Mouse (Mus musculus): ENCODE measurements at regions not wholly inside any gene's neighbourhood (a gene's known extent, or its start where the extent isn't known, plus 50 kb on each side); places are given as distances from the start of the nearest gene placed in this dataset.

- peak; percentile 77 for ATAC-seq
These were observed 326.0 kb upstream of the Prickle1 start for GRCm38 (mm10) chr15:93921457-93922234.

GRCm38 (mm10) chr15:93920996-93921395, 325.3 kb upstream of the Prickle1 start:
- Histone ChIP-seq H3K4me2 (ENCODE audit: low read depth, low read length) (no peak overlapping the region), H3K27ac (ENCODE audit: low read length) (peak overlapping the region; percentile 85), H3K9me3 (ENCODE audit: control insufficient read depth, low read length) (no peaks in the 10 kb centered on the region), H3K4me3 (ENCODE audit: low read length) (no peak overlapping the region), H3K4me1 (ENCODE audit: control insufficient read depth, insufficient read depth, low read length) (peaks cover 13% of the 10 kb centered on the region), H3K36me3 (ENCODE audit: control insufficient read depth, insufficient read depth, low read length) (no peaks in the 10 kb centered on the region), H3K9ac (ENCODE audit: low read depth, low read length) (no peak overlapping the region), H3K27me3 (replicated peaks; ENCODE audit: control insufficient read depth, insufficient read depth, low read length) (no peaks in the 10 kb centered on the region)
- WGBS = 69% methylated on average over 5 of the region's 5 CpGs
- ATAC-seq = no peak

More at GRCm38 (mm10) chr15:93921457-93922234, 326.0 kb upstream of the Prickle1 start:
- H3K4me2 ChIP-seq (ENCODE audit: low read depth, low read length) = no peak overlapping the region
- no peaks in the 10 kb centered on the region for H3K36me3 ChIP-seq (ENCODE audit: control insufficient read depth, insufficient read depth, low read length)
- no peak overlapping the region for H3K4me3 ChIP-seq (ENCODE audit: low read length)
- no peak overlapping the region for H3K9ac ChIP-seq (ENCODE audit: low read depth, low read length)
- no peaks in the 10 kb centered on the region for H3K27me3 ChIP-seq (replicated peaks; ENCODE audit: control insufficient read depth, insufficient read depth, low read length)
- 50% methylated on average over 6 of the region's 6 CpGs for WGBS
- H3K27ac ChIP-seq (ENCODE audit: low read length) = peak overlapping the region; percentile 85
- peaks cover 13% of the 10 kb centered on the region for H3K4me1 ChIP-seq (ENCODE audit: control insufficient read depth, insufficient read depth, low read length)
- H3K9me3 ChIP-seq (ENCODE audit: control insufficient read depth, low read length) = no peaks in the 10 kb centered on the region

- WGBS = 92% methylated on average over 6 of the region's 6 CpGs
- H3K9ac ChIP-seq (ENCODE audit: low read depth, low read length) = no peak overlapping the region
- no peak overlapping the region for H3K27ac ChIP-seq (ENCODE audit: low read length)
- ATAC-seq = no peak
- H3K27me3 ChIP-seq (replicated peaks; ENCODE audit: control insufficient read depth, insufficient read depth, low read length) = no peaks in the 10 kb centered on the region
- H3K9me3 ChIP-seq (ENCODE audit: control insufficient read depth, low read length) = no peaks in the 10 kb centered on the region
- peaks cover 13% of the 10 kb centered on the region for H3K4me1 ChIP-seq (ENCODE audit: control insufficient read depth, insufficient read depth, low read length)
- no peak overlapping the region for H3K4me3 ChIP-seq (ENCODE audit: low read length)
- no peak overlapping the region for H3K4me2 ChIP-seq (ENCODE audit: low read depth, low read length)
- no peaks in the 10 kb centered on the region for H3K36me3 ChIP-seq (ENCODE audit: control insufficient read depth, insufficient read depth, low read length)
These were observed 323.9 kb upstream of the Prickle1 start for GRCm38 (mm10) chr15:93919577-93919976.

GRCm38 (mm10) chr15:93916856-93917255, 321.2 kb upstream of the Prickle1 start:
- Histone ChIP-seq H3K4me3 (ENCODE audit: low read length) (0 out of 2 replicates have a peak overlapping the region, but pooled peaks have one; percentile 3), H3K27ac (ENCODE audit: low read length) (peak overlapping the region; percentile 37; the same call in 1 of the 2 replicates), H3K9ac (ENCODE audit: low read depth, low read length) (no peak overlapping the region), H3K4me1 (ENCODE audit: control insufficient read depth, insufficient read depth, low read length) (peaks cover 9% of the 10 kb centered on the region), H3K9me3 (ENCODE audit: control insufficient read depth, low read length) (no peaks in the 10 kb centered on the region), H3K4me2 (ENCODE audit: low read depth, low read length) (0 out of 2 replicates have a peak overlapping the region, but pooled peaks have one; percentile 9), H3K27me3 (replicated peaks; ENCODE audit: control insufficient read depth, insufficient read depth, low read length) (no peaks in the 10 kb centered on the region), H3K36me3 (ENCODE audit: control insufficient read depth, insufficient read depth, low read length) (no peaks in the 10 kb centered on the region)
- WGBS = 26% methylated on average over 3 of the region's 3 CpGs
- ATAC-seq = no peak

GRCm38 (mm10) chr15:93913462-93913861, 317.8 kb upstream of the Prickle1 start:
- Histone ChIP-seq H3K9me3 (ENCODE audit: control insufficient read depth, low read length) (no peaks in the 10 kb centered on the region), H3K4me1 (ENCODE audit: control insufficient read depth, insufficient read depth, low read length) (no peaks in the 10 kb centered on the region; the same call in 1 of the 2 replicates), H3K4me3 (ENCODE audit: low read length) (no peak overlapping the region), H3K9ac (ENCODE audit: low read depth, low read length) (no peak overlapping the region), H3K27me3 (replicated peaks; ENCODE audit: control insufficient read depth, insufficient read depth, low read length) (no peaks in the 10 kb centered on the region), H3K27ac (ENCODE audit: low read length) (no peak overlapping the region), H3K36me3 (ENCODE audit: control insufficient read depth, insufficient read depth, low read length) (no peaks in the 10 kb centered on the region), H3K4me2 (ENCODE audit: low read depth, low read length) (no peak overlapping the region)
- no peak for ATAC-seq
- WGBS = 82% methylated on average over 5 of the region's 5 CpGs

GRCm38 (mm10) chr15:93913041-93913440, 317.4 kb upstream of the Prickle1 start:
- no peak overlapping the region for H3K4me3 ChIP-seq (ENCODE audit: low read length)

DNA sequence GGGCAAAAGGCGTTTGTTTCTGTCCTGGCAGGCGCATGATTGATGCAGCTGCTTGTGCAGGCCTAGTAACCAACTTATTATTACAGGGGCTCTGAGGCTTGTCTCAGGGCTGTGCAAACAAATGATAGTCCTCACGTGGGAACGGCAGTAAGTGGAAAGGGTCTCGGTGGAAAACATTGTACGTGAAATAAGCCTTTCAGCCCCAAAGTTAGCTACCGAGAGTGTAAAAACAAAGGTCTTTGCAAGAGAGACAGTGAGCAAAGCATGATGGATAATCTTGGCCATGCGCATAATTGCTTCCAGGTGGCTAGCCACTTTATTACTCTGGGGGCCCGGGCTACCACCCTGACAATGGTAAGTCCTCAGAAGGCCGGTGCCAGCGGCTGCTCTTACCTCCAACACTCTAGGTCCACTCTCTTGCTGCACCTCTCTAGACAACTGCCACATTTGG, 315.3 kb upstream of the Prickle1 start:
- no peak for ATAC-seq
- WGBS = 30% methylated on average over 11 of the region's 11 CpGs
- H3K4me3 ChIP-seq (ENCODE audit: low read length) = no peak overlapping the region
- no peak overlapping the region for H3K9ac ChIP-seq (ENCODE audit: low read depth, low read length)
- no peaks in the 10 kb centered on the region for H3K36me3 ChIP-seq (ENCODE audit: control insufficient read depth, insufficient read depth, low read length)
- H3K27me3 ChIP-seq (replicated peaks; ENCODE audit: control insufficient read depth, insufficient read depth, low read length) = no peaks in the 10 kb centered on the region
- H3K27ac ChIP-seq (ENCODE audit: low read length) = no peak overlapping the region
- H3K9me3 ChIP-seq (ENCODE audit: control insufficient read depth, low read length) = no peaks in the 10 kb centered on the region
- H3K4me1 ChIP-seq (ENCODE audit: control insufficient read depth, insufficient read depth, low read length) = no peaks in the 10 kb centered on the region
- no peak overlapping the region for H3K4me2 ChIP-seq (ENCODE audit: low read depth, low read length)

More at GRCm38 (mm10) chr15:93913041-93913440, 317.4 kb upstream of the Prickle1 start:
- Histone ChIP-seq H3K27ac (ENCODE audit: low read length) (no peak overlapping the region), H3K9me3 (ENCODE audit: control insufficient read depth, low read length) (no peaks in the 10 kb centered on the region), H3K4me2 (ENCODE audit: low read depth, low read length) (no peak overlapping the region), H3K9ac (ENCODE audit: low read depth, low read length) (no peak overlapping the region), H3K4me1 (ENCODE audit: control insufficient read depth, insufficient read depth, low read length) (no peaks in the 10 kb centered on the region; the same call in 1 of the 2 replicates), H3K27me3 (replicated peaks; ENCODE audit: control insufficient read depth, insufficient read depth, low read length) (no peaks in the 10 kb centered on the region), H3K36me3 (ENCODE audit: control insufficient read depth, insufficient read depth, low read length) (no peaks in the 10 kb centered on the region)
- 56% methylated on average over 7 of the region's 7 CpGs for WGBS
- ATAC-seq = no peak

GRCm38 (mm10) chr15:93910158-93910557, 314.5 kb upstream of the Prickle1 start:
- H3K9me3 ChIP-seq (ENCODE audit: control insufficient read depth, low read length) = no peaks in the 10 kb centered on the region
- H3K4me2 ChIP-seq (ENCODE audit: low read depth, low read length) = no peak overlapping the region
- no peak overlapping the region for H3K4me3 ChIP-seq (ENCODE audit: low read length)
- no peak overlapping the region for H3K9ac ChIP-seq (ENCODE audit: low read depth, low read length)
- H3K4me1 ChIP-seq (ENCODE audit: control insufficient read depth, insufficient read depth, low read length) = no peaks in the 10 kb centered on the region
- H3K27ac ChIP-seq (ENCODE audit: low read length) = no peak overlapping the region
- ATAC-seq = no peak
- 89% methylated on average over 3 of the region's 3 CpGs for WGBS
- no peaks in the 10 kb centered on the region for H3K36me3 ChIP-seq (ENCODE audit: control insufficient read depth, insufficient read depth, low read length)
- H3K27me3 ChIP-seq (replicated peaks; ENCODE audit: control insufficient read depth, insufficient read depth, low read length) = no peaks in the 10 kb centered on the region

DNA sequence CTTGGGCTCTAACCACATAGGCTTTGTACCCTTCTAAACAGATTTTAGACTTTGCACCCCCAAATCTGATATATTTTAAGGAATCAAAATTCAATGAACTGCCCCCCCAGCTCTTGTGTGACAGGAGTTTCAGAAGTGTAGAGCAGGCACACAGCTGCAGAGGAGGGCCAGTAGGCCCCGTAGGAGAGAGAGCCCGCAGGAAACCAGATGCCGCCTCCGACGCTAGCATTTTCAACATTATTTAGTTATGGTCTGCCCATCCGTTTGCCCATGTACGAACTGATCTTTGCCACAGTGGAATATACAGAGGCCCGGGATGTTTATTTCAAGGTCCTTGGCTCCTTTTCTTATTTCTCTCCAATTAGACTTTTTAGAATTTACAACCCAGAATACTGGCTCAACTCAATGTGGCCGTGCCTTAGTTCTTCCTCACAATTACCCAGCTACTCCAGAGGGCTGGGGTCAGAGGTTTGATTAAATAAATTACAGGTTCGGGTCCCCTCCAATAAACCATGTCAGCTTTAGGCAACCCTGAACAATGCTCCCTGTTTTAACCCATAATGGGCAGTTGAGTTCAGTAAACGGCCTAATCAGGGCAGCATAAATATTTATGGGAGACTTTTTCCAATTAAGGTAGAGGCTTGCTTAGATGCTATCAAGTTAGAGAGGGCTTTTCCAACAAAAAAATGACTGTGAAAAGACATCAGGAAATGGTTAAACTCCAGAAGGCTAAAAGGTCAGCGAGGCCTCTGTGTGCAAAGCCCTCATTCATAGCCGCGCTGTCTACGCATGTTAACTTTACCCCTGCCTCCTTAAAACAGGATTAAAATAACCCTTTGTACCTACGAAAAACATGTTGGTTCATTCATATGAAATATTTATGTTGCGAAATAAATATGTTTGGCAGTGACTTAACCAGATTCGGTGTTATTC, 308.2 kb upstream of the Prickle1 start:
- no peaks in the 10 kb centered on the region for H3K4me1 ChIP-seq (ENCODE audit: control insufficient read depth, insufficient read depth, low read length)
- WGBS = 52% methylated on average over 18 of the region's 18 CpGs
- no peaks in the 10 kb centered on the region for H3K27me3 ChIP-seq (replicated peaks; ENCODE audit: control insufficient read depth, insufficient read depth, low read length)
- no peak overlapping the region for H3K9ac ChIP-seq (ENCODE audit: low read depth, low read length)
- H3K4me2 ChIP-seq (ENCODE audit: low read depth, low read length) = no peak overlapping the region
- no peak overlapping the region for H3K4me3 ChIP-seq (ENCODE audit: low read length)
- H3K27ac ChIP-seq (ENCODE audit: low read length) = no peak overlapping the region
- H3K9me3 ChIP-seq (ENCODE audit: control insufficient read depth, low read length) = no peaks in the 10 kb centered on the region
- H3K36me3 ChIP-seq (ENCODE audit: control insufficient read depth, insufficient read depth, low read length) = no peaks in the 10 kb centered on the region
- no peak for ATAC-seq
